Mouse (Mus musculus) ovary, adult 18-20 months (tissue): ENCODE measurements around the gene Sema4c.

Experiments
- DNase-seq: peaks from one replicate; pipeline ENCODE4 v3.0.0; 2022; ENCODE audit warnings: low spot score, mixed read lengths

Sema4c gene

DNA sequence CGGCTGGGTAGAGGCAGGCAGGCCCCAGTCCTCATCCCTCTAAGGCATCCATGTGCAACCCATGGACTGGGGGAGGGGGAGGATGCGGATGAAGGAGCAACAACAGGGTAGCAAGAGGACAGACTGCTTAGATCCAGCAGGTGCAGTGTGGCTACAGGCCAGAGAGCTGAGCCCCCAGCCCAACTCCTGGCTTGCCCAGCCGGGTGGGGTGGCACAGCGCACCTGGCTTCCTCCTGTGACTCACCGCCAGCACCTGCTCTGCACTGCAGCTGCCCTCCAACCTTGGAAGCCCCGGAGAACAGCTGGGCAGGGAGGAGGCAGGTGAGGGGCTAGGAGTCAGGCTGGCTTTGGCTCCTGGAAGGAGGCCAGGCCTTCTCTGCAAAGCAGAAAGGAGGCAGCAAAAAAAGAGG is 21.8 kb upstream of the Sema4c start:
- DNase-seq = no peak

DNA sequence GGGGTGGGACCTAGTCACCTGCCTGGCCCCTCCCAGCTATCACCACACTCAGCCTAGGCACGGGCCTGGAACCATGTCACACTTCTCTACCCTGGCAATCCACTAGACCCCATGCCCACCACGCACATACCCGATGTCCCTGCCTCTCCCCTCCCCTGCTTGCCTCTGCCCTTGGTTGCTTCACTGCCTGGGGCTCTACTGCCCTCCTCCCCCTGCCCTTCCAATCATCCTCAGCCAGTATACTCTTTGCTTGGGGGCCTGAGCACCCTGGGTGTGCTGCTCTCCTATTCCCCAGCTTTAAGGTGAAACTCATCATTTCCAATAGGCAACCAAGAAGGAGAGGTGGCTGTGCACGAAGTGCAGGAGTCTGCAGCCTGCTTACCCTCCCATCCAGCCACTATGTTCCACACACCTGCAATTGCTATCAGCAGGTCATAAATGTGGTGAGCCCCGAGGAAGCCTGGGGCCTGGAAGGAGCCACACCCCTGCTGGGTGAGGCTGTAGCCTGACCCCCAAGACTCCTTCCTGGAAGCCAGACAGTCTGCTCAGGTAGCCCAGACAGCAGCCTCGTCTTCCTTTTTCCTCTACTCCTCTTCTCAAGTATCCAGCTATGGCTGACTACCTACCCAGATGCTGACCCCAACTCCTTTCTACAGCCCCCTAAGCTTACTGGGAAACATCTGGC is 19.0 kb upstream of the Sema4c start:
- DNase-seq = no peak

GRCm38 (mm10) chr1:36575347-36575746 is 17.2 kb upstream of the Sema4c start:
- no peak for DNase-seq

- no peak for DNase-seq
Observed at GRCm38 (mm10) chr1:36574196-36574955, 16.2 kb upstream of the Sema4c start.

GRCm38 (mm10) chr1:36573524-36573923 is 15.4 kb upstream of the Sema4c start:
- no peak for DNase-seq

GRCm38 (mm10) chr1:36572709-36573108 is 14.6 kb upstream of the Sema4c start:
- DNase-seq = no peak

DNA sequence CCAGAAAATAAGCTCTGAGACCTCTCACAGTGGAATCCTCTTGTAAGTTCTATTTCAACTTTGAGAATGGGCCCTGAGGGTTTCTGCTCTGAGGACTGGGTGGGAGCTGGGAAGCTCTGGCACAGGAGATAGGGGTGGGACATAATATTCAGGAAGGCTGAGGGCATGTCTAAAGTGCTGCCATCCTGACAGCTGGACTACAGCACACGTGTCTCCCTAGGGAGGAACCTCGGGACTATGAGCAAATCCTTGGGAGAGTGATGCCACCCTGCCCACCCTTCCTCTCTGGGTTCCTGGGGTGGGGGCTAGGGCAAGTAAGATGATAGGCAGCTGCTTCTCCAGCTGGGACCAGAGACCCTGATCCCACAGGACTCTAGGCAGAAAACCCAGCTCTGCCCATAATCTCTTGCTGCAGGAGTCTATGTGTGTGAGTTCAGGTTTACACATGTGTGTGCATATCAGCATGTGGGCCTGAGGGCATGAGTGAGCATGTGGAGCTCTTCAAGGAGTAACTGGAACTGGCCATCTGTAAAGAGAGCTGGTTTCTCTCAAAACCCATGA is 14.1 kb upstream of the Sema4c start:
- no peak for DNase-seq

DNA sequence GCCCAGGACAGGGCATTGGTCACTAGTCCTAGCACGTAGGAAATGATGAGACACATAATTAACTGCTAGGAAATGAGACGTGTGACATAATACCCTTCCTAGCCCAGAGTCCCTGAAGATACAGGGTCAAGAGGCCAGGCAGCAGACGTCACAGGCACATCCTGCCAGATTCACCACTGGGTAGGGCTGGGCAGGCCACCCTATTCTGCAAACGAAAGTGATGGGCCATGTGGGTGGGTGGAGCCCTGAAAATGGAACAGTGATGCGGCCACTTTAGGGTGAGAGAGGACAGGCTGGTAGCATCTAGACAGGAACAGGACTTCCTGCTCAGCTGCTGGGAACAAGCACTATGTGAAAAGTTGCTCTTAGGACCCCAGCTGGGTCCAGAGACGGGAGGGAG is 13.5 kb upstream of the Sema4c start:
- no peak for DNase-seq

GRCm38 (mm10) chr1:36570320-36570719 is 12.2 kb upstream of the Sema4c start:
- no peak for DNase-seq

DNA sequence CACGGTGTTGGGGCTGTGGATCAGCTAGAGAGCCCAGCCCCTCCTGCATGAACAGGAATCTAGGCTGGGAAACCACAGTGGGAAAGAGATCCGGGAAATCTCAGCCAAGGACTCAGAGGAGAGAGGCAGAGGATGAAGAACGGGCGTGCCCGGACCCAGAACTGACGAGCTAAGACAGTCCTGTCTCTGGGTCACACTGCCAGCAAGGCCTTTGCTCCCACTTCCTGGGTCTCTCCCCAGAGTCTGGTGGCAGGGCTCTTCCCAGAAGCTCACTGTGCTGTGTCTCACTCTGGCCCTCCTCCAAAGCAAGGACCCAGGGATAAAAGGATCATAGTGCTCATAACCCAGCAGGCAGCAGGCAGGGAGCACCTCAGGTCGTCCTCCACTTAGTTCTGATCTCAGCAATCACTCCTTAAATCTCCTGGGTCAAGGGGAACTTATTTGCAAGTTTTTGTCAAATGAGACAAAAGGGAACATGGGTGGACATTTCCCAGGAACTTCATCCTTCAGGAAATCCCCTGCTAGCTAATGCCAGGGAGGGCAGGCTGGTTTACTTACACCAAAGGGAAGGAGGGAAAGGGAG is 11.6 kb upstream of the Sema4c start:
- DNase-seq = no peak

- no peak for DNase-seq
Observed at GRCm38 (mm10) chr1:36568776-36569175, 10.6 kb upstream of the Sema4c start.

- peak; percentile 45 for DNase-seq
Observed at GRCm38 (mm10) chr1:36567818-36568603, 9.9 kb upstream of the Sema4c start.

DNA sequence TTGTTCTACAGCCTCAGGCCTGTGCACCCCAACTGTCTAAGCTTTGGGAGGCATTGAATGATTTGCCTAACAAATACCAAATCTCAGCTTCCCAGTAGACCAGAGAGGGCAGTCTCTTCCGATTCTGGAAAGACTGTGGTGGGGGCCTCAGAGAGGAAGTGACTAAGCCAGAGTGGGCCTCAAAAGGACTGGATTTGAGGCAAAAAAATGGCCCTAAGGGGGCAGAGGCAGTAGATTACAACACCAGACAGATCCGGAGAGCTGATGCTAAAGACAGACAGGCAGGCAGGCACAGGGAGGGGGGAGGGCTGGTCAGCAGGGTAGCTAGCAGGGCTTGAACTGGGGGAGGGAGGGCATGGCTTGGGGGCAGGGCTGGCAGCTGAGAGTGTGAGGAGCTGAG is 8.3 kb upstream of the Sema4c start:
- no peak for DNase-seq

- DNase-seq = no peak
Observed at GRCm38 (mm10) chr1:36564101-36564500, 6.0 kb upstream of the Sema4c start.

- no peak for DNase-seq
Observed at GRCm38 (mm10) chr1:36563632-36564031, 5.5 kb upstream of the Sema4c start.

DNA sequence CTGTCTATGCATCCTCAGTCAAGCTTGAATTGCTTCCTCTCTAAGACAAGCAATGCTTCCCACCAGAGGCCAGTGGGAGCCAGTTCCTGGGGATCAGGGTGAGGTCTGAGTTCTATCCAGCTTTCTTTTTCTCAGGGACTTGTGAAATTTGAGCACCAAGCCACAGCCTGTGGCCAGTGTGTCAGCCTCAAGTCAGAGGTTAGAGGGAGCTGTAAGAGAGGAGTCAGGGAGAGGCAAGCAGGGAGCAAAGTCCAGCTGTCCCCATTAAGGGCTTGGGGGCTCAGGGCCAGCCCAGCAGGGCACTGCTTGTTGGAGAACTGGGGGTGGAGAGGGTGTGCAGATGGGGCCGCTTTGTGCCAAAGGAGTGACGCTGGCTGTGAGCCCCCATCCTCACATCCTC is 5.0 kb upstream of the Sema4c start:
- DNase-seq = no peak

GRCm38 (mm10) chr1:36562388-36562787 is 4.2 kb upstream of the Sema4c start:
- no peak for DNase-seq

DNA sequence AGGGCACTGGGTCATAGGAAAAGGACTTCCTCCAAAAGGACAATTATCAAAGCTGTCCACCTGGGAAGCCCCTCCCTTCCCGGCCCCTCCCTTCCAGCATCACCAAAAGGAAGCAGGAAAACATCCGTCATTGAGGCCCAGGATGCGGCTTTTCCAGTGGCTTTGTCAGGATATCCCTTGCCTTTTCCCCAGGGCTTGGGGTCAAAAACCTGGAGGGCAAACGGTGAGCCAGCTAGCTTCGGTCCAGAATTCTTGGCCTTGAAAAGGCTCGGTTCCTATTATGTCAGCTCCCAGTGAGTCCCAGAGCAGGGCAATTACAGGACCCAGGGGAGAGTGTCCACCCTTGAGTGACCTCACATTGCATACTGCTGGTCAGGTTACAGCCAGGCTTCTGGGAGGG is 2.8 kb upstream of the Sema4c start:
- no peak for DNase-seq

GRCm38 (mm10) chr1:36559888-36560287 is 1.7 kb upstream of the Sema4c start:
- DNase-seq = no peak

GRCm38 (mm10) chr1:36559256-36559655 is 1.1 kb upstream of the Sema4c start:
- no peak for DNase-seq

GRCm38 (mm10) chr1:36557457-36558011 is 615 bp downstream of the Sema4c start:
- peak; percentile 82 for DNase-seq
